Mouse (Mus musculus) intestine, embryonic 14.5 days (tissue): ENCODE measurements around the gene Akr7a5. TPM values are rescaled to one million over a fixed set of nuclear protein-coding genes. Genes with fewer than 3 reads are reported as not detected.

Source experiments
- ATAC-seq: fragments of 200-750 bp; cut with Nextera tagmentation; replicated peaks from 2 replicates; pipeline ENCODE4 v1.8.0; 2017; ENCODE audit warnings: low read depth, moderate number of reproducible peaks, moderate TSS enrichment, moderate library complexity; ENCODE audit not compliant: low FRiP score, low TSS enrichment
- DNase-seq: peaks from one replicate; pipeline ENCODE4 v3.0.0-alpha.2; 2018; ENCODE audit warnings: low spot score
- H3K27ac ChIP-seq: fragments of 300-500 bp; sonication (generic); 2 replicates; pipeline ENCODE4 v1.5.1; 2014; ENCODE audit warnings: low read depth, mild to moderate bottlenecking, control low read depth
- H3K27me3 ChIP-seq: fragments of 300-500 bp; sonication (generic); replicated peaks from 2 replicates; pipeline ENCODE4 v1.6.1; 2014; ENCODE audit warnings: low read length, control low read depth; ENCODE audit not compliant: control insufficient read depth, insufficient read depth
- H3K36me3 ChIP-seq: fragments of 300-500 bp; sonication (generic); 2 replicates; pipeline ENCODE4 v1.6.1; 2014; ENCODE audit warnings: low read length, control low read depth; ENCODE audit not compliant: control insufficient read depth, insufficient read depth
- H3K4me1 ChIP-seq: fragments of 300-500 bp; sonication (generic); replicated peaks from 2 replicates; pipeline ENCODE4 v1.6.1; 2014; ENCODE audit warnings: low read length, control low read depth, mixed read lengths; ENCODE audit not compliant: control insufficient read depth, insufficient read depth
- H3K4me2 ChIP-seq: fragments of 300-500 bp; sonication (generic); 2 replicates; pipeline ENCODE4 v1.6.1; 2014; ENCODE audit warnings: low read length
- H3K4me3 ChIP-seq: fragments of 300-500 bp; sonication (generic); 2 replicates; pipeline ENCODE4 v1.5.1; 2014; ENCODE audit warnings: low read depth, low read length, control low read depth, mixed read lengths
- H3K9ac ChIP-seq: fragments of 300-500 bp; sonication (generic); 2 replicates; pipeline ENCODE4 v1.6.1; 2014; ENCODE audit warnings: mild to moderate bottlenecking, low read length
- H3K9me3 ChIP-seq: fragments of 300-500 bp; sonication (generic); 2 replicates; pipeline ENCODE4 v1.6.1; 2016; ENCODE audit warnings: low read length, control low read depth; ENCODE audit not compliant: control insufficient read depth
- WGBS: fragments of 180-500 bp; shearing (Covaris S2); extraction: QIAGEN DNeasy Blood & Tissue Kit; methylation state at CpG from one replicate; pipeline ENCODE4 v1.1.7; 2014; 5-methylcytosine and 5-hydroxymethylcytosine counted together
- polyA plus RNA-seq: library from polyadenylated mRNA; unstranded; fragments of >200 nt; fragmentation: Nextera tagmentation; extraction: Ambion mirVana; gene quantifications from 2 replicates; pipeline ENCODE4 v1.2.1, GENCODE M21; 2014

Akr7a5 gene
- polyA plus RNA-seq, 1 experiment from 2014 or later, result 140 TPM

GRCm38 (mm10) chr4:139305521-139305920 lies 5.0 kb upstream of the Akr7a5 start:
- ATAC-seq (no peak), DNase-seq (no peak)
- Histone ChIP-seq H3K4me1 (0 out of 2 replicates have a peak, but pooled peaks cover 7% of the 10 kb centered on the region), H3K4me2 (no peak overlapping the region), H3K27ac (no peak overlapping the region), H3K9me3 (no peaks in the 10 kb centered on the region), H3K36me3 (peaks cover 17% of the 10 kb centered on the region; the same call in 1 of the 2 replicates), H3K4me3 (no peak overlapping the region), H3K9ac (no peak overlapping the region), H3K27me3 (no peaks in the 10 kb centered on the region)
- 87% methylated on average over 3 of the region's 3 CpGs for WGBS

GRCm38 (mm10) chr4:139307916-139308315 lies 2.6 kb upstream of the Akr7a5 start:
- no peak overlapping the region for H3K4me3 ChIP-seq
- WGBS, result 87% methylated on average over 5 of the region's 5 CpGs
- H3K9ac ChIP-seq, result no peak overlapping the region
- peaks cover 15% of the 10 kb centered on the region; the same call in 1 of the 2 replicates for H3K4me1 ChIP-seq
- DNase-seq, result no peak
- H3K36me3 ChIP-seq, result peaks cover 8% of the 10 kb centered on the region; the same call in 1 of the 2 replicates
- H3K4me2 ChIP-seq, result no peak overlapping the region
- H3K27ac ChIP-seq, result no peak overlapping the region
- H3K27me3 ChIP-seq, result no peaks in the 10 kb centered on the region
- ATAC-seq, result no peak
- H3K9me3 ChIP-seq, result no peaks in the 10 kb centered on the region

GRCm38 (mm10) chr4:139309651-139310050 lies 893 bp upstream of the Akr7a5 start:
- Histone ChIP-seq H3K4me2 (peak overlapping the region; percentile 93), H3K4me1 (peaks cover 15% of the 10 kb centered on the region; the same call in 1 of the 2 replicates), H3K36me3 (peaks cover 10% of the 10 kb centered on the region), H3K4me3 (peak overlapping the region; percentile 95), H3K27ac (no peak overlapping the region), H3K9me3 (no peaks in the 10 kb centered on the region), H3K27me3 (no peaks in the 10 kb centered on the region), H3K9ac (peak overlapping the region; percentile 88)
- 19% methylated on average over 6 of the region's 6 CpGs for WGBS
- no peak for ATAC-seq
- DNase-seq, result no peak

GRCm38 (mm10) chr4:139310899-139311701 lies 556 bp downstream of the Akr7a5 start:
- ATAC-seq (peak; percentile 75), DNase-seq (no peak)
- WGBS, result under 1% methylated on average over 53 of the region's 53 CpGs
- Histone ChIP-seq H3K4me1 (peaks cover 15% of the 10 kb centered on the region; the same call in 1 of the 2 replicates), H3K36me3 (peaks cover 24% of the 10 kb centered on the region), H3K4me2 (peak overlapping the region; percentile 93), H3K27ac (peak overlapping the region; percentile 78), H3K9ac (peak overlapping the region; percentile 88), H3K4me3 (peak overlapping the region; percentile 95), H3K27me3 (no peaks in the 10 kb centered on the region), H3K9me3 (no peaks in the 10 kb centered on the region)

GRCm38 (mm10) chr4:139311707-139312106 lies 1.2 kb downstream of the Akr7a5 start:
- Histone ChIP-seq H3K36me3 (peaks cover 24% of the 10 kb centered on the region), H3K9ac (peak overlapping the region; percentile 88), H3K4me3 (peak overlapping the region; percentile 95), H3K4me1 (peaks cover 15% of the 10 kb centered on the region; the same call in 1 of the 2 replicates), H3K4me2 (peak overlapping the region; percentile 93), H3K27me3 (no peaks in the 10 kb centered on the region), H3K9me3 (no peaks in the 10 kb centered on the region), H3K27ac (no peak overlapping the region)
- 25% methylated on average over 14 of the region's 14 CpGs for WGBS
- DNase-seq, result peak; percentile 63
- no peak for ATAC-seq

- Histone ChIP-seq H3K4me3 (no peak overlapping the region), H3K36me3 (peaks cover 26% of the 10 kb centered on the region), H3K4me1 (peaks cover 15% of the 10 kb centered on the region; the same call in 1 of the 2 replicates), H3K27me3 (no peaks in the 10 kb centered on the region), H3K9ac (no peak overlapping the region), H3K27ac (no peak overlapping the region), H3K4me2 (no peak overlapping the region), H3K9me3 (no peaks in the 10 kb centered on the region)
- ATAC-seq (no peak), DNase-seq (no peak)
- 62% methylated on average over 4 of the region's 4 CpGs for WGBS
Observed at GRCm38 (mm10) chr4:139312632-139313031, 2.1 kb downstream of the Akr7a5 start.

- 93% methylated on average over 11 of the region's 11 CpGs for WGBS
- ATAC-seq (no peak), DNase-seq (no peak)
- peaks cover 44% of the 10 kb centered on the region for H3K36me3 ChIP-seq
- no peak overlapping the region for H3K4me2 ChIP-seq
- H3K9me3 ChIP-seq, result no peaks in the 10 kb centered on the region
- H3K27ac ChIP-seq, result no peak overlapping the region
- no peaks in the 10 kb centered on the region for H3K4me1 ChIP-seq
- no peak overlapping the region for H3K9ac ChIP-seq
- no peak overlapping the region for H3K4me3 ChIP-seq
- H3K27me3 ChIP-seq, result no peaks in the 10 kb centered on the region
Observed at GRCm38 (mm10) chr4:139318449-139318848, 7.9 kb downstream of the Akr7a5 start.

GRCm38 (mm10) chr4:139319740-139320139 lies 9.2 kb downstream of the Akr7a5 start:
- no peak overlapping the region for H3K4me2 ChIP-seq
- H3K9ac ChIP-seq, result no peak overlapping the region
- no peak for ATAC-seq
- H3K4me1 ChIP-seq, result no peaks in the 10 kb centered on the region
- 95% methylated on average over 4 of the region's 4 CpGs for WGBS
- H3K27me3 ChIP-seq, result no peaks in the 10 kb centered on the region
- no peak overlapping the region for H3K27ac ChIP-seq
- no peaks in the 10 kb centered on the region for H3K9me3 ChIP-seq
- no peak overlapping the region for H3K4me3 ChIP-seq
- DNase-seq, result no peak
- peaks cover 36% of the 10 kb centered on the region for H3K36me3 ChIP-seq
